Mouse (Mus musculus) CD4-positive, CD25-positive, alpha-beta regulatory T cell, adult 4 months (primary cell): Measurements from ENCODE around the gene Ascc1. TPM values are rescaled to one million over a fixed set of nuclear protein-coding genes. Genes with fewer than 3 reads are reported as not detected.
"Not testable (repeated sequence)": the region's sequence is repeated elsewhere in the genome, so short reads cannot be mapped to it uniquely, and the experiment has no call there.

Source experiments
- ATAC-seq: one replicate; pipeline ENCODE4 v1.8.0; 2017
- polyA plus RNA-seq, 2 experiments: library from polyadenylated mRNA; unstranded; fragments of 100-300 nt; shearing (Covaris generic); gene quantifications; one replicate each; pipeline ENCODE4 v1.2.1; 2017

Ascc1 gene
- polyA plus RNA-seq, 2 experiments from 2014 or later = 57.8 to 61.3 TPM

DNA sequence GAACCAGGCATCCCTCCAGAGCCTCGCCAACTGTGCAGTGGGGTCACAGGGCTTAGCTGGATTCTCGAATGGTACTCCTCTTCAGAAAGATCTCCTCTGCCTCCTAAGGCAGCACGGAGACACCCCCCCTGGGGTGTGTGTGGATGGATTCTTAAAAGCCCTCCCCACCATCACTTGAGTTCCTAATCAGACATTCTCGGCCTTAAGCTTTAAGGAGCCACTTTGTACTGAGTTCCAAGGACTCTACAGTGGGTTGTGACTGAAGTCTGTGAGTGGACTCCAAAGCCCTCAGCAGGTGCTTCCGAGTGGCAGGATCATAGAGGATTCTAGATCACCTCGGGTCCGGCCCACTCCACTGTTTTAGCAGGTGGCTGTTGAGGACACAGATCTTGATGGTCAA is 115.9 kb downstream of the Ascc1 start:
- ATAC-seq = no peak

GRCm38 (mm10) chr10:60120630-60121029 is 118.0 kb downstream of the Ascc1 start:
- ATAC-seq = no peak

GRCm38 (mm10) chr10:60124078-60124477 is 121.5 kb downstream of the Ascc1 start:
- ATAC-seq = no peak

- ATAC-seq = no peak
These were observed 123.1 kb downstream of the Ascc1 start for GRCm38 (mm10) chr10:60125529-60126327.

GRCm38 (mm10) chr10:60128287-60128686 is 125.7 kb downstream of the Ascc1 start:
- ATAC-seq = no peak

DNA sequence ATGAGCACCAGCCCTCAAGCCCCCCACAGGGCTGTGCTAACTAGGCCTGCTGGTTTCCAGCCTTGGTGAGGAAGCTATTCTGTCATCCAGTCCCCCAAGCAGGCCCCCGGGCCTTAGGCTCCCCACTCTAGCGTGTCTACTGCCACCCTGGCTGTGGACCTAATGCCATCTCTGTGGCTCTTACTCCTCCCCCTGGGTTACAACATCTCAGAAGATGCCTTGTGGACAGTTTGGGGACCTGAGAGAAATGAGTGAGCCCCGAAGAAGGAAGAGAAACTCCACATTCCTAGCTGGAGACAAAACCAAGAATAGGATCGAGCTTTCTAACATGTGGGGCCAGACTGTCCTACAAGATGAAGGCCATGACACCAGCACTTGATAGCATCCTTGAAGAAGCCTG is 127.9 kb downstream of the Ascc1 start:
- ATAC-seq = no peak

DNA sequence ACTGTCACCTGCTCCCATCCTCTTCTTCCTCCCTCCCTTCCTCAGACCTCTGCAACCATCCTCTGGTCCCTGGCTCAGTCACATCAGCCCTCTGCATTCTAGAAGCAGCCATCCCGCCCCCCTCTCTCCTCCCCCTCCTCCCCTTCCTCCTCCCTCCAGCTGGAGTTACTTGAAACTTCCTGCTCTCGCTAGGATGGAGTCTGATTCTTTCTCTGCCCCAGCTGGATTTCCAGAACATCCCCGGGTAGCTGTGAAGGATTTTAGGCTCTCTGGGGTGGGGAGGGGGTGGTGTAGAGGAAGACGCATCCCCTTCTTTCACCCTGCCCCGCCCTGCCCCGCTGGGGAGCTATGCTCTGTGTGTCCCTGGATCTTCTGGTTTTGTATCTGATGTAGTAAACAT is 130.9 kb downstream of the Ascc1 start:
- ATAC-seq = no peak

DNA sequence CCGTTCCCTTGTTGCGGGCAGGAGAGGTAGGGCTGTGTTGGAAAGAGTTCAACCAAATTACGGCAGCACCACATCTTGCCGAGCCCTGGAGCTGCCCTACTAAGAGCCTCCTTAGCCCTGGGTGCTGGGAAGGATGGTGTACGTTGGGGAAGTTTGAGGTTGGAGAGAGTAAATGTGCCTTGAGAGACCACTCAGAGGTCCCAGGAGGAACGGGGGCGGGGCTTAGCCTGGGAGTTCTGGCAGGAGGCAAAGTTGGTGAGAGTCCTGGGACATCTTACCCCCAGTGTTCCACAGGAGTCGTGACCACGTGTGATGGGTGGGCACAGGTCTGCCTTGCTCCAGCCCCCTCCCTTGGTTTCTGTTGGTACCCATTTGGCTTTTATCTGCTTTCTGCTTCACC is 131.6 kb downstream of the Ascc1 start:
- no peak for ATAC-seq

GRCm38 (mm10) chr10:60136010-60136409 is 133.4 kb downstream of the Ascc1 start:
- not testable (repeated sequence) for ATAC-seq

GRCm38 (mm10) chr10:60136935-60137334 is 134.3 kb downstream of the Ascc1 start:
- ATAC-seq = no peak

GRCm38 (mm10) chr10:60138680-60139079 is 136.1 kb downstream of the Ascc1 start:
- peak; percentile 80 for ATAC-seq

GRCm38 (mm10) chr10:60140751-60141150 is 138.1 kb downstream of the Ascc1 start:
- ATAC-seq = no peak

DNA sequence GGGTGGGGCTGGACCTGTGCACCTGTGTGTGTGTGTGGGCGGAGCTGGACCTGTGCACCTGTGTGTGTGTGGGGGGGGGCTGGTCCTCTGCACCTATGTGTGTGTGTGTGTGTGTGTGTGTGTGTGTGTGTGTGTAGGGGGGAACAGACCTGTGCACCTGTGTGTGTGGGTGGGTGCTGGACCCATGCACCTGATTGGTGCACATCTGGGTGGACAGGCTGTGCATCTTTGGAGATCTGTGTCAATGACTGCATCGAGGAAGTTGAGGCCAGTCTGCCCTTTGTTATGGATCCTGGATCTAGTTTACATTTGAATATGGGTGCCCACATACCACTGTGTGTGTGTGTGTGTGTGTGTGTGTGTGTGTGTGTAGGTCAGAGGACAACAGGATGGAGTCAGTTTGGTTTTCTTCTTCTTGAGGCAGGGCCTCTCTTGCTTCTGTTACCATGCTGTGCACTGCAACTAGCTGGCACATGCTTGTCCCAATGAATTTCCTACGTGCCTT is 139.1 kb downstream of the Ascc1 start:
- ATAC-seq = no peak

DNA sequence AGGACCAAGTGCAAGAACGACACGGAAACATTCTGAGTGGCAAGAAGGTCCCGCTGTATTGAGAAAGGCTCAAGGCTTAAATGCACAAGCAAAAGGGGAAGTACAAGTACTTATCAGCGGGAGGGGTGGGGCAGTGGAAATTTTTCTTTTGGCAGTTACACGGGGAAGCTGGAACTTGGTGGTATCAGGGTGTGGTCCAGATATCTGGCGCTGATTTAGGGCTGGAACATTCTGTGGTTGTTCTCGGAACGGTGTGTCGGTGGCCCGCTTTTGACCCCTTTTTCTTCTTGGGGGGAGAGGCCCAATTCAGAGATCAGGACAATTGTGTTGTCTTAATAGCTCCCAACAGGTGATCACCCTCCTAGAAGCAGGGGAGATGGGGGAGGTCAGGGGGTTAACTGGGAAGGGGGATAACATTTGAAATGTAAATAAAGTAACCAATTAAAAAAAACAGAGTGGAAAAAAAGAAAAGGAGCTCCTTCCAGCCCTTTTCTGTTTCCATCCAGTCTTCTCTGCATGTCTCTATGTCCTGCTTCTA is 145.0 kb downstream of the Ascc1 start:
- ATAC-seq = not testable (repeated sequence)

DNA sequence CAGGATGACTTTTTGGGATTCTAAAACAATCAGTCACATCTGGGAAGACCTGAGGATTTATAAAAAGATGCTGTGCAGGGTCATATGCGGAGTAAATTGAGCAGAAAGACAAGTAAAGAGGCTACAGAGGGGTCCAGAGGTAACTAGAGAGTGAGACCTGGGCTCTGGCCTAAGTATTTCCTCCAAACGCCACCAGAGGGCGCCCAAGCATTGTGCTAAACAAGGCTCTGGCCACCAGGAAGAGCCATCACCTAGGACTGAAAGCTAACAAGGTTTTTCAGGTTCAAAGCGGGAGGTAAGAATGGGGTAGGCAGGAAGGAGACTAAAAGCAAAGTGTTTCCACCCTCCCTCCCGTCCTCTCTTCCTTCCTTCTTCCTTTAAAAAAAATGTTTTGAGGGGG is 145.5 kb downstream of the Ascc1 start:
- ATAC-seq = peak; percentile 91

Other genes starting within 250 kb of the Ascc1 start
- 10 to 100 TPM; 19.1 to 25.2 TPM for gene Dnajb12, start 123.2 kb upstream of the Ascc1 start, polyA plus RNA-seq
- gene Ddit4, start 51.0 kb upstream of the Ascc1 start, polyA plus RNA-seq = 10 to 100 TPM; 16.6 to 32.8 TPM
- gene Anapc16, start 330 bp downstream of the Ascc1 start, polyA plus RNA-seq = 100 to 1,000 TPM in 1 of 2 experiments, 10 to 100 TPM in 1; 82.2 to 102 TPM
- 1 to 10 TPM; 5.9 to 6.7 TPM for gene Spock2, start 103.4 kb downstream of the Ascc1 start, polyA plus RNA-seq
- gene Chst3, start 216.5 kb downstream of the Ascc1 start, polyA plus RNA-seq = under 1 TPM; 0.11 to 0.51 TPM